ENCODE assay signal across 10 mouse cellular contexts in genomic region chr9:61468368-61468848, GRCm38 (mm10).
A peak's percentile ranks its signal among the peaks of the same experiment; 100 is the strongest.
DNase-seq lines count a peak whose midpoint lies in the region; ATAC-seq lines count a peak whose summit lies in the region.
"Had no signal": no experiment of that assay in that cellular context is flagged by ENCODE, and none has a peak within 500 bp of the region (broad histone marks: within the 10 kb centered on the region; RNA-seq: fewer than 3 reads in every experiment).

No protein-coding gene starts in this region.

- no peak overlapping the region for H3K9ac ChIP-seq in forebrain, embryonic 15.5 days (replicated peaks)
- H3K9ac ChIP-seq: lung, embryonic 15.5 days had no signal

- H3K27me3 ChIP-seq in forebrain, embryonic 15.5 days, result peaks cover 33% of the 10 kb centered on the region

- no peak overlapping the region for H3K4me2 ChIP-seq in forebrain, embryonic 15.5 days (replicated peaks)
- H3K4me2 ChIP-seq: lung, embryonic 15.5 days had no signal

- H3K9me3 ChIP-seq in forebrain, embryonic 15.5 days, result peaks cover 9% of the 10 kb centered on the region; the same call in 1 of the 2 replicates
- H3K9me3 ChIP-seq: lung, embryonic 15.5 days had no signal

- H3K4me3 ChIP-seq in forebrain, embryonic 15.5 days, result no peak overlapping the region
- H3K4me3 ChIP-seq: lung, embryonic 15.5 days had no signal

- no peaks in the 10 kb centered on the region for H3K36me3 ChIP-seq in forebrain, embryonic 15.5 days
- H3K36me3 ChIP-seq: lung, embryonic 15.5 days had no signal

- DNase-seq in left cerebral cortex, postnatal 4 days, result peak; percentile 82
- no peak for DNase-seq in left cerebral cortex, postnatal 25 days (ENCODE audit: low spot score in 2 of 2)
- DNase-seq in kidney, postnatal 4 days, result peak; percentile 76 to 81
- DNase-seq in retina, postnatal 1 day, result peak; percentile 99
- no peak for DNase-seq in frontal cortex, postnatal 25 days (ENCODE audit: low spot score in 2 of 2)
- no peak for DNase-seq in gastrocnemius, postnatal 14 days
- DNase-seq in spleen, postnatal 36 days (ENCODE audit: low spot score in 2 of 2), result no peak

- H3K27ac ChIP-seq in forebrain, embryonic 15.5 days (replicated peaks), result peak overlapping the region; percentile 64
- H3K27ac ChIP-seq: lung, embryonic 15.5 days had no signal

- intact Hi-C loops in left cerebral cortex, postnatal 4 days (cut with DNase I), result no loop called here
- intact Hi-C loops in left cerebral cortex, postnatal 25 days (cut with DNase I), result no loop called here
- intact Hi-C loops in gastrocnemius, postnatal 14 days (cut with DNase I; ENCODE audit: low total_unique reads), result no loop called here

- H3K4me1 ChIP-seq in forebrain, embryonic 15.5 days, result peaks cover 19% of the 10 kb centered on the region
- H3K4me1 ChIP-seq: lung, embryonic 15.5 days had no signal

- WGBS in forebrain, embryonic 15.5 days, result 10% methylated on average over 6 of the region's 6 CpGs

- peak; percentile 95 for ATAC-seq in forebrain, embryonic 15.5 days (replicated peaks)
- ATAC-seq: CD4-positive, CD25-positive, alpha-beta regulatory T cell, adult 4 months had no signal

Comparison
In these comparisons a context has a peak if more than half of its experiments do, and no peak if none do; other contexts are left out.
1. DNase-seq: peak in left cerebral cortex, postnatal 4 days (single experiment), kidney, postnatal 4 days (2 of 2) and retina, postnatal 1 day (single experiment); none in left cerebral cortex, postnatal 25 days (0 of 2), frontal cortex, postnatal 25 days (0 of 2), gastrocnemius, postnatal 14 days (single experiment) and spleen, postnatal 36 days (0 of 2).